Mouse (Mus musculus): ENCODE measurements around the gene Pigv. TPM values are rescaled to one million over a fixed set of nuclear protein-coding genes. Genes with fewer than 3 reads are reported as not detected.
A peak's percentile ranks its signal among the peaks of the same experiment; 100 is the strongest.

The Pigv gene
- polyA plus RNA-seq, 1 experiment from 2014 or later, result 14.5 TPM

DNA sequence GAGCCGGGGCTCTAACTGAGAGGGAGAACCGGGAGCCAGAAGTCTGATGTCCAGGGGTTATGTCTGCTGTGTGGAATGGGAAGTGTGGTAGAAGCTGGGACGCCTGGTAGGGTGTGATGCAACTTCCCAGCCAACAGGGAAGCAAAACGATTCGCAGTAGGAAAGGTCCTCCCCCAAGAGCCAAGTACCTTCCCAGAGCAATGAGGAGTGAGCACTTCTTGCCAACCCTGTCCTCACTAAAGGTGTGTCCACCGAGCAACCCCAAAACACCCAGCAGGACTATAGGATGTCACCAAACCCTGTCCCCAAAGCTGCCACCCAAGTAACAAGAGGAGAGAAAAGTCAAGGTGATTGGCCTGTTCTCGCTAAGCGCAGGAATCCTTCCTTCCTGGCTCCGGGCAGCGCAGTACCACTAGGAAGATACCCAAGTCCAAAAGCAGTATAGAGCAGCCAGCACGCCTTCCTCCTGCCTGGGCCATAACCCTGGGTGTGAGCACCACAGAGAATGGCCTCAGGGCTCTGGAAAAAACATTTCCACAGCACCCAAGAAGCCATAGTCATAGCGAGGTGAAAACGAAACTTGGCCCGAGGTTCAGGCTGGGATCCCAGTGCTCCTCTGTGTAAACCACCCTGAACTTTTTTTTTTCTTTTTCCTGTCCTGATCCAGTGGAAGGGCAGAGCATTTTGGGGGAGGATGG, 41.2 kb downstream of the Pigv start:
- DNase-seq (ENCODE audit: low spot score), result no peak
- H3K9me3 ChIP-seq, result no peaks in the 10 kb centered on the region
- H3K27ac ChIP-seq, result no peak overlapping the region
- WGBS, result 85% methylated on average over 14 of the region's 14 CpGs
- no peaks in the 10 kb centered on the region for H3K27me3 ChIP-seq (ENCODE audit: insufficient read depth, poor library complexity, severe bottlenecking)
- 0 out of 2 replicates have a peak overlapping the region, but pooled peaks have one; percentile 90 for H3K4me3 ChIP-seq
- peaks cover 10% of the 10 kb centered on the region for H3K36me3 ChIP-seq
- peaks cover 42% of the 10 kb centered on the region for H3K4me1 ChIP-seq (replicated peaks)

DNA sequence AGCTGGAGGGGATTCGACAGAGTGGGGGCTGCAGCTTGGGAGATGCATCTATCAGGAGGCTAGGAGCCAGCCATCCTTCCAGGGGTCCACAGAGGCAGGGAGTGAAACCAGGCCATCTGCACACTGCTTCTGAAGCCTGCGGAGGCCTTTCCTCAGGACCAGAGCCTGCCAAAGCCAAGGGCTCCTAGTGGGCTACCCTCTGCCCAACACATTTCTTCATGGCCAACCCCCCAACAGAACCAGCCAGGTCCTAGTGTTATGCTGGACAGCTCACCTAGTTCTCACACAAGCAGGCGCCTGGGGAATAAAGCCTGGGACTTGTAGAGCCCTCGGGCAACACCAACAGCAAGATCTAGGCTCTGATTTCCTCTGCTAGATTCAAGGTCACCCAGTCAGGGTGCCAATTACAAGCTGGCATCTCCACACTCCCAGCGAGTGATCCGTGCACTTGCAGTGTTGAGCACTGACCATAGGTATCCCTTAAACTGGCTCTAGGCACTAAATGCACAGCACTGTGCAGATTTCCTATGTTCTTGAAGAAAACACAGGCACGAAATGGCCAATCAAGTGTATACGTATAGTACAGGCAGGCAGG, 42.0 kb downstream of the Pigv start:
- Histone ChIP-seq H3K4me1 (replicated peaks) (peaks cover 50% of the 10 kb centered on the region), H3K4me3 (no peak overlapping the region), H3K36me3 (peaks cover 18% of the 10 kb centered on the region), H3K27me3 (ENCODE audit: insufficient read depth, poor library complexity, severe bottlenecking) (no peaks in the 10 kb centered on the region), H3K9me3 (no peaks in the 10 kb centered on the region), H3K27ac (no peak overlapping the region)
- WGBS, result 91% methylated on average over 8 of the region's 8 CpGs
- DNase-seq (ENCODE audit: low spot score), result no peak

DNA sequence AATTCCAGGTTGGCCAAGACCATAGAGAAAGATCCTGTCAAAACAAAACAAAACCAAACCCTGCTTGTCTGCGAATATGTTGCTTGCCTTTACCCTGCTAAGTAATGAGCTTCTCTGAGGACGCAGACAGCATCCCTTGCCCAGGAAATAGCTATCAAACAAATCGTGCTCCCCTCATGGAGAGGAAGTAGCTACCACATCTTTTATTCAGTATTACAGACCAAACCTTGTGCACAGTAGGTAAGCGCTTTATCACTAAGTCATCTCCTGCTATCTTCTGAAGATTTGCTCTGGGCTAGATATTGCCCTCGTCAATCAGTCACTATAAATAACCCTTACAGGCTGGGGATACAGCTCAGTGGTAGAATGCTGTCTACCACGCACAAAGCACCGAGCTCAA, 43.3 kb downstream of the Pigv start:
- DNase-seq (ENCODE audit: low spot score), result no peak
- WGBS, result 90% methylated on average over 7 of the region's 7 CpGs
- Histone ChIP-seq H3K9me3 (no peaks in the 10 kb centered on the region), H3K4me3 (no peak overlapping the region), H3K36me3 (peaks cover 29% of the 10 kb centered on the region), H3K27ac (no peak overlapping the region), H3K4me1 (replicated peaks) (peaks cover 53% of the 10 kb centered on the region), H3K27me3 (ENCODE audit: insufficient read depth, poor library complexity, severe bottlenecking) (no peaks in the 10 kb centered on the region)

DNA sequence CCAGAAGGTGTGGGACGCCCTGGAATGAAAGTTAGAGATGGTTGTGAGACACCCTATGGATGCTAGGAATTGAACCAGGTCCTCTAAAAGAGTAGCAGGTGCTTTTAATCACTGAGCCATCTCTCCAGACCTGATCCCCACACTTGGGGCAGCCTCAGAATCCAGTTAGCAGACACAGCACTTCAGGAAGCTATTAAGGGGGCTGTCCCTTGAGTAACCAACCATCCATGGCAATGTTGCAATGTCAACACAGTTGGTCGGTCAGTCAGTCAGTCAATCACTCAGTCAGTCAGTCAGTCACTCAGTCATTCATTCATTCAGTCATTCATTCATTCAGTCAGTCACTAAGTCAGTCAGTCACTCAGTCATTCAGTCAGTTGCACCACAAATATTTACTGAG, 43.9 kb downstream of the Pigv start:
- Histone ChIP-seq H3K4me3 (no peak overlapping the region), H3K27ac (no peak overlapping the region), H3K4me1 (replicated peaks) (peaks cover 50% of the 10 kb centered on the region), H3K36me3 (peaks cover 35% of the 10 kb centered on the region), H3K27me3 (ENCODE audit: insufficient read depth, poor library complexity, severe bottlenecking) (no peaks in the 10 kb centered on the region), H3K9me3 (no peaks in the 10 kb centered on the region)
- DNase-seq (ENCODE audit: low spot score), result no peak
- 78% methylated on average over 2 of the region's 2 CpGs for WGBS

DNA sequence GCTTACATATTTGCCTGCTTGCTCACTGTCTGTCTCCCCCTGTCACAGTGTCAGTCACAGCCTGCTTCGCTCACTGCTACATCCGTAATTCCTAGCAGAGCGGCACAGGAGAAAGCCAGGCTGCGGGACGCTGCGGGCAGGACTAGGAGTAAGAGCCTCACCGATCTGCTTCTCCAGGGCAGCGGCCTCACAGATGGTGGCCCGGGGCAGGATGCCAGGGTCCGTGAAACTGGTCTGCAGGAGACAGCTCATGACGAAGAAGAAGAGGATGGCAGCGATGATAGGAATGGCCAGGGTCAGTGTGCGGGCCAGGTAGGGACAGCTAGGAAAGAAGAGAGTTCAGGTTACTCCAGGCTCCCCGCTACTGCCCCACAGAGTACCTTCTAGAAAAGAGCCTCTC, 45.4 kb downstream of the Pigv start:
- Histone ChIP-seq H3K9me3 (no peaks in the 10 kb centered on the region), H3K36me3 (peaks cover 36% of the 10 kb centered on the region), H3K27me3 (ENCODE audit: insufficient read depth, poor library complexity, severe bottlenecking) (no peaks in the 10 kb centered on the region), H3K4me1 (replicated peaks) (peaks cover 38% of the 10 kb centered on the region), H3K4me3 (no peak overlapping the region), H3K27ac (peak overlapping the region; percentile 25; the same call in 1 of the 2 replicates)
- DNase-seq (ENCODE audit: low spot score), result no peak
- WGBS, result 93% methylated on average over 14 of the region's 14 CpGs

DNA sequence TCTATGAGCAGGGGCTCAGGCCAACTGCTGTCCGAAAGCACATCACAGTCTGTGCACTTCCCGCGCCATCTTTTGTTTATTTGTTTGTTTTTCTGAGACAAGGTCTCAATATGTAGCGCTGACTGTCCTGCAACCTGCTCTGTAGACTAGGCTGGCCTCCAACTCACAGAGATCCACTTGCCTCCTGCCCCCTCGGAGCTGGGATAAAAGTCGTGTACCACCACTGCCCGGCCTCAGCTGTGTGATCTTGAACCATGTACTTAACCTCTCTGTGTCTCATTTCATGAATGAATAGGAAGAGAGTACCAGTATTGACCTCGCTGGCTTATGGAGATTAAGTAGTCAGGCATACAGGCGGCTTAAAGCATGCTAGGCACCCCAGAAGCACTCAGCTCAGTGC, 45.8 kb downstream of the Pigv start:
- peaks cover 36% of the 10 kb centered on the region for H3K36me3 ChIP-seq
- no peak overlapping the region for H3K4me3 ChIP-seq
- H3K4me1 ChIP-seq (replicated peaks), result peaks cover 34% of the 10 kb centered on the region
- H3K27me3 ChIP-seq (ENCODE audit: insufficient read depth, poor library complexity, severe bottlenecking), result no peaks in the 10 kb centered on the region
- DNase-seq (ENCODE audit: low spot score), result no peak
- 0 out of 2 replicates have a peak overlapping the region, but pooled peaks have one; percentile 25 for H3K27ac ChIP-seq
- H3K9me3 ChIP-seq, result no peaks in the 10 kb centered on the region
- 87% methylated on average over 9 of the region's 9 CpGs for WGBS

DNA sequence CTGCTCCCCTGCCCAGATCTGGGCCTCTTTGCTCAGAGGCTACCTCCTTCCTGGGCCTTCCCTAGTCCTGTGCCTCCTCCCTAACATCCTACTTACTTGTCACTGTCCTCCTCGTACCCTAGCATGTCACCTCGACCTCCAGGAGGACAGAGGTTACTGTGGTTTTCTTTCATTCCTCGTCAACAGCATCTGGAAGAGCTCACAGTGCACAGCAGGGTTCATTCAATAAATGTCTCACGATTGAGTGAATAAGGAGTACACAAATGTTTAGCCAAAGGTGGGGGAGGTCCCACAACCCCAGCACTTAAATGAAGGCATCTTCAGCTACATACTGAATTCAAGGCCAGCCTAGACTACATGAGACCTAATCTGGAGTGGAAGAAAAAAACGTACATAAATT, 46.2 kb downstream of the Pigv start:
- peaks cover 30% of the 10 kb centered on the region for H3K4me1 ChIP-seq (replicated peaks)
- peak overlapping the region; percentile 75 for H3K27ac ChIP-seq
- H3K36me3 ChIP-seq, result peaks cover 38% of the 10 kb centered on the region

DNA sequence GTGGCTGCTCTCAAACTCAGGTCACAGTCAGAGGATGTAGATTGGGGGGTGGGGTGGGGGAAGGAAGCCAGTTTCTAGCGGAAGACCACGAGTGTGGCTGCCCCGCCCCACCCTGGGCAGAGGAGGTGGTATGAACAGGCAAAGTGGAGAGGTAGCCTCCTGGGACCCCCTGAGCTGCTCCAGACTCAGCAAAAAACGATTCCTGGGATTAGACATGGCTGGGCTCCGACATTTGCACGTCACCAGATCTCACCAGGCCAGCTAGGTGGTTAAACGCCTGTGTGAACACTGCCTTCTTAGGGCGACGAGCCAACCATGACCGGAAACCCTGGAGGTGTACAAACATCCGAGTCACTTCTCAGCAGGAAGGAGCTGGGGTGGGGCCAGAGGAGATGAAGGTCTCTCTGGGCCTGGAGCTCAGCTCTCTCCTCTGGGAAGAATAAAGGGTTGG, 46.8 kb downstream of the Pigv start:
- no peaks in the 10 kb centered on the region for H3K27me3 ChIP-seq (ENCODE audit: insufficient read depth, poor library complexity, severe bottlenecking)
- WGBS, result 52% methylated on average over 11 of the region's 11 CpGs
- DNase-seq (ENCODE audit: low spot score), result no peak
- H3K9me3 ChIP-seq, result no peaks in the 10 kb centered on the region
- H3K27ac ChIP-seq, result peak overlapping the region; percentile 75; the same call in 1 of the 2 replicates
- H3K36me3 ChIP-seq, result peaks cover 44% of the 10 kb centered on the region
- peaks cover 24% of the 10 kb centered on the region for H3K4me1 ChIP-seq (replicated peaks)
- no peak overlapping the region for H3K4me3 ChIP-seq

More for the DNA sequence above, 46.2 kb downstream of the Pigv start:
- Histone ChIP-seq H3K9me3 (no peaks in the 10 kb centered on the region), H3K27me3 (ENCODE audit: insufficient read depth, poor library complexity, severe bottlenecking) (no peaks in the 10 kb centered on the region), H3K4me3 (no peak overlapping the region)
- 40% methylated on average over 5 of the region's 5 CpGs for WGBS
- DNase-seq (ENCODE audit: low spot score), result no peak

DNA sequence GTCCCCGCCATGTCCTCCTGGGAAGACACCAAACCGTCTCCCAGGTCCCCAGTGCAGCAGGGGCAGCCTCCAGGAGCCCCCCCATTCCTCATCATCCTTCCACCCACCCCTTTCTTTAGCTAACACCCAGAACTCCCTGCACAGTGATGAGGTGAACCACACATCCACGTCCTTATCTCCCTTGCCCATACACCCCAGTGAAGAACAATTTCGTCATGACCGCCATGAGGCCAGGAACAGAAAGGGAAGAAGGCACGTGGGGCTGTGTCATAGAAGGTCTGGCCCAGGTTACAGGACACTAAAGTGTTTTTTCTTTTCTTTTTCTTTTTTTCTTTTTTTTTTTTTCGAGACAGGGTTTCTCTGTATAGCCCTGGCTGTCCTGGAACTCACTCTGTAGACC, 47.6 kb downstream of the Pigv start:
- H3K4me3 ChIP-seq, result no peak overlapping the region
- no peak overlapping the region for H3K27ac ChIP-seq
- H3K36me3 ChIP-seq, result peaks cover 52% of the 10 kb centered on the region
- no peaks in the 10 kb centered on the region for H3K27me3 ChIP-seq (ENCODE audit: insufficient read depth, poor library complexity, severe bottlenecking)
- DNase-seq (ENCODE audit: low spot score), result no peak
- WGBS, result 94% methylated on average over 7 of the region's 7 CpGs
- no peaks in the 10 kb centered on the region for H3K9me3 ChIP-seq
- H3K4me1 ChIP-seq (replicated peaks), result peaks cover 20% of the 10 kb centered on the region

DNA sequence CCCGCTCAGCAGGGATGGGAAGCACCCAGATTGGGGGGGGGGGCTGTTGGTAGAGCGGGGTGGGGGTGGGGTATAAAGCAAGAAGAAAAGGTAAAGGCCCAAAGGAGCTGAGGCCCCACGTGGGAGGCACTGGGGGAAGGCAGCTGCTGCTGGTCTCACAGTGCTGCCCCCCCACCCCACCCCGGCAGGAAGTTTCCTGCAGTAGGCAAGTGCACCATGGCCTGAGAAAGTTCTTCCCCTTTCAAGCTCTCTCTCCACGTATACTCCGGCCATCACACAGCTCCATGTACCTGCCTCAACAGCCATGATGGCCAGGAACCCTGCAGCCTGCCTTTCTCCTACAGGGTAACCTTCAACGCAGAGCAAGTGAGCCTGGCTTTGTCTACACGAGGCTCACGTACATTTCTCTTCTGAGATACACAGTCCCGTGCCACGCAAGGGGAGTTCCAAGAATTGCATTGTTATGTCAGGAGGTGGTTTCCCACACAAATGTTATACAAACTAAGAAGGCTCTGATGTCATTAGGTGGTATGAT, 50.2 kb downstream of the Pigv start:
- Histone ChIP-seq H3K9me3 (no peaks in the 10 kb centered on the region), H3K4me1 (replicated peaks) (peaks cover 23% of the 10 kb centered on the region), H3K4me3 (no peak overlapping the region), H3K36me3 (peaks cover 70% of the 10 kb centered on the region), H3K27me3 (ENCODE audit: insufficient read depth, poor library complexity, severe bottlenecking) (no peaks in the 10 kb centered on the region), H3K27ac (no peak overlapping the region)
- DNase-seq (ENCODE audit: low spot score), result no peak
- WGBS, result 83% methylated on average over 11 of the region's 11 CpGs

DNA sequence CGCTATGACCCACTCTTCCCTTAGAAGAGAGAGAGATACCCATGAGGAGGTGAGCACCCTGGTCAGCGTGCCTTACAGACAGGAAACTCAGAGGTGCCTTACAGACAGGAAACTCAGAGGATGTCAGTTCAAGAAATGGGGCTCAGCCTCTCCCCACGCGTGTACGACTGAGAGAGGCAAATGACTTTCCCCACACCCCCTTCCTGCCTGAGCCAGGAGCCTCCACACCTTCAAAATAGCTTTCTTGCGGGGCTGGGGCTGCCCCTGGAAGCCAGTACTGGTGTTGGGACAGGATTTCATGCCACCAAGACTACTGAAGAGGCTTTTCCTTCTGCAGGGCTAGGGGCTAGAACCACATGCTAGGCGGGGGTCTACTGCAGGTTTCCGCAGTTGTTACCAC, 51.8 kb downstream of the Pigv start:
- Histone ChIP-seq H3K27ac (no peak overlapping the region; the same call in 1 of the 2 replicates), H3K4me3 (no peak overlapping the region), H3K27me3 (ENCODE audit: insufficient read depth, poor library complexity, severe bottlenecking) (no peaks in the 10 kb centered on the region), H3K4me1 (replicated peaks) (peaks cover 9% of the 10 kb centered on the region), H3K9me3 (no peaks in the 10 kb centered on the region), H3K36me3 (peaks cover 60% of the 10 kb centered on the region)
- no peak for DNase-seq (ENCODE audit: low spot score)
- WGBS, result 91% methylated on average over 8 of the region's 8 CpGs

DNA sequence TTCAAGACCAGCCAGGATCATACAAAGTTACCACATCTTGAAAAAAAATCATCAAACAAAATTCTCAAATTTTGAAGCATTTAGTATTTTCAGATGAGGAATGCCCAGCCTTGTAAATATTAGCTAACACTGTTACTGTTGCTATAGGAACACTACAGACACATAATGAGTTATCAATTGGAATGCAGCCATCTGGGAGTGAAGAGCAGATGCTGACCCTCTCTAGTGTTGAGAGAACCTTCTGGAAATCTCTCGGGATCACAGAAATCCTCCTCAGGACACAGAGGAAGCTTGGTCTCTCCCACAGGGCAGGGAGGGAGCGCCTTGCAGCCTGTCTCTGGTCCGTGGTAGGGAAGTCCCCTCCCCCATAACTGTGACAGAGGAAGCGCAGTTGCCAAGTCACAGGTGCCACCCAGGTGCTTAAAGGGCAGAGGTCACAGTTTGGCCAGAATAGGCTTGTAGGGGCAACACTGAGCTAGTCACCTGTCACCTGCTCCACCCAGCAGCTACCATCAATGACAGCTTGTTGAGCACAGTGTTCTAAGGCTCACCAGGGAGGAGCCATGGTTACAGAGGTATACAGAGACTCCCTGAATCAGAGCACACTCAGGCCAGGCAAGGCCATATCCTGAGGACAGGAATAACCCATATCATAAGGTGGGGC, 52.8 kb downstream of the Pigv start:
- H3K36me3 ChIP-seq, result peaks cover 61% of the 10 kb centered on the region
- no peaks in the 10 kb centered on the region for H3K27me3 ChIP-seq (ENCODE audit: insufficient read depth, poor library complexity, severe bottlenecking)
- no peak overlapping the region for H3K4me3 ChIP-seq
- no peaks in the 10 kb centered on the region for H3K9me3 ChIP-seq
- H3K4me1 ChIP-seq (replicated peaks), result 0 out of 2 replicates have a peak, but pooled peaks cover 9% of the 10 kb centered on the region
- 75% methylated on average over 4 of the region's 4 CpGs for WGBS
- no peak overlapping the region for H3K27ac ChIP-seq
- DNase-seq (ENCODE audit: low spot score), result no peak

DNA sequence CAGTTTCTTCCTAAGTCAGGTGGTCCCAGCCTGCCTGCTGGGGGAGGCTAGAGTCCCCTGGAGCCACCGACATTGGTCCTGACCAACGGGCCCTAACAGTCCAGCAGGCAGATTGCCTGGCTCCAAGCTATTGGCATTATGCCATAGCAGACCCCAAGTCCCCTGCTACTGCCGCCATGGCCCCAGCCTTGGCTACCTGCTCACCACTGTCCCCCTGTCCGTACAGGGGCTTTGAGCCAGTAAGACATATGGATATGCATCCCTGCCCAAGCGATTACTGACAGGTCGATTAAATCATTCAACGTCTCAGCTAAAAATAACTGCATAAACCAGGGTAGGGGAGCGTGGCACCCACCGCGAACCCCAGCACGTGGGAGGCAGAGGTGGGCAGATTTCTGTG, 54.5 kb downstream of the Pigv start:
- Histone ChIP-seq H3K27me3 (ENCODE audit: insufficient read depth, poor library complexity, severe bottlenecking) (no peaks in the 10 kb centered on the region), H3K36me3 (peaks cover 67% of the 10 kb centered on the region), H3K27ac (no peak overlapping the region), H3K4me1 (replicated peaks) (peaks cover 16% of the 10 kb centered on the region), H3K9me3 (no peaks in the 10 kb centered on the region), H3K4me3 (no peak overlapping the region)
- 96% methylated on average over 11 of the region's 11 CpGs for WGBS
- DNase-seq (ENCODE audit: low spot score), result no peak
